Mouse (Mus musculus) liver, embryonic 13.5 days (tissue): ENCODE results near the gene Otud1. TPM values are rescaled to one million over a fixed set of nuclear protein-coding genes. Genes with fewer than 3 reads are reported as not detected.
A peak's percentile ranks its signal among the peaks of the same experiment; 100 is the strongest.

Experiments used
- ATAC-seq: fragments of 200-750 bp; cut with Nextera tagmentation; 2 replicates; pipeline ENCODE4 v1.8.0; 2017; ENCODE audit warnings: low read depth, mild to moderate bottlenecking, moderate number of reproducible peaks, moderate library complexity
- DNase-seq: peaks from one replicate; pipeline ENCODE4 v3.0.0; 2022
- H3K27ac ChIP-seq: fragments of 300-500 bp; sonication (generic); 2 replicates; pipeline ENCODE4 v1.5.1; 2015; ENCODE audit warnings: moderate library complexity, mild to moderate bottlenecking, inconsistent platforms
- H3K27me3 ChIP-seq: fragments of 300-500 bp; sonication (generic); 2 replicates; pipeline ENCODE4 v1.6.1; 2015; ENCODE audit warnings: mild to moderate bottlenecking, inconsistent platforms
- H3K36me3 ChIP-seq: fragments of 300-500 bp; sonication (generic); 2 replicates; pipeline ENCODE4 v1.6.1; 2015; ENCODE audit warnings: mild to moderate bottlenecking, inconsistent platforms
- H3K4me1 ChIP-seq: fragments of 300-500 bp; sonication (generic); replicated peaks from 2 replicates; pipeline ENCODE4 v1.6.1; 2015; ENCODE audit warnings: inconsistent platforms
- H3K4me2 ChIP-seq: fragments of 300-500 bp; sonication (generic); 2 replicates; pipeline ENCODE4 v1.6.1; 2015; ENCODE audit warnings: inconsistent platforms, mild to moderate bottlenecking, moderate library complexity
- H3K4me3 ChIP-seq: fragments of 300-500 bp; sonication (generic); replicated peaks from 2 replicates; pipeline ENCODE4 v1.5.1; 2015; ENCODE audit warnings: mild to moderate bottlenecking, inconsistent platforms
- H3K9ac ChIP-seq: fragments of 300-500 bp; sonication (generic); 2 replicates; pipeline ENCODE4 v1.6.1; 2015; ENCODE audit warnings: mild to moderate bottlenecking, inconsistent platforms
- H3K9me3 ChIP-seq: fragments of 300-500 bp; sonication (generic); replicated peaks from 2 replicates; pipeline ENCODE4 v1.6.1; 2016; ENCODE audit warnings: inconsistent platforms
- WGBS: fragments of 180-500 bp; shearing (Covaris S2); methylation state at CpG from one replicate; pipeline ENCODE4 v1.1.7; 2015; ENCODE audit not compliant: insufficient replicate concordance; 5-methylcytosine and 5-hydroxymethylcytosine counted together
- polyA plus RNA-seq: library from polyadenylated mRNA; unstranded; fragments of >200 nt; fragmentation: Nextera tagmentation; extraction: Ambion mirVana; gene quantifications from 2 replicates; pipeline ENCODE4 v1.2.1, GENCODE M21; 2015

The Otud1 gene
- 0.48 and 0.65 TPM in 2 replicates for polyA plus RNA-seq

DNA sequence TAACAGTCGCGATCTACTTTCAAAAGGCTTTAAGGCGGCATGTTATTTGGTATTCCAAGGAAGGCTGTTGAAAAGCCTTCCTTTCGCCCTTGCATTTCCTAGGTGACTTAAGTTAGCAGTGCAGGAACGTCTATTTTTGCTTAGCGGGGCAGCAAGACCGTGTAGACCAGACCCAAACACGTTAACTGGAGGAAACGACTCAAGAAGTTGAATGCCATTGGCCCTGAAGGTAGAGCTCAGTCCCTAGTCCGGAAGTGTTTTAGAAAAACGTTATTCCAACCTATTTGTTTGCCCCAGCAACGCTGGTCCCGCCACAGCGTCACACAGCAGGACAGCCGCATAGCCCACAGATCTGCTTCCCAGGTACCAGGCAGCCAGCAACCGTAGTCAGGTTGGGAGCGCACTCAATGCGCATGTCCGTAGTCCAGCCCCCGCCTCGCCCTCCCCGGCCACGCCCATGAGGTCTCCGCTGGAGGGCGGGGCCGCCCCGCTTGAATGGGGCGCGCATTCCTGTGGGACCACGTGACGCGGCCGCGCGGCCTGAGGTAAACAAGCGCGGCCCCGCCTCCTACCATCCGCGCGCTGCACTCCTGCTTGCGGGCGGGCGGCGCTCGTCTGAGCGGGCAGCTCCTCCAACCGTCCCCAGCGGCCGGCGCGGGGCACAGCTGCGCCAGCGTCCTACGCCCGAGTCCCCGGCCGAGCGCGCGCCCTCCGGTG, at the start of gene Otud1:
TSS of gene Otud1 (plus strand) at position 595 of the 717 bp plus-strand sequence.
- H3K9me3 ChIP-seq: no peaks in the 10 kb centered on the region
- peak within 1 kb of the TSS; percentile 86 for H3K27ac ChIP-seq
- peak within 1 kb of the TSS; percentile 82 for H3K9ac ChIP-seq
- H3K4me1 ChIP-seq: peaks cover 28% of the 10 kb centered on the region
- DNase-seq: peak; percentile 93
- H3K36me3 ChIP-seq: no peaks in the 10 kb centered on the region
- peak; percentile 95 for ATAC-seq
- WGBS: under 1% methylated on average over 55 of the region's 62 CpGs
- H3K4me2 ChIP-seq: peak within 1 kb of the TSS; percentile 97
- H3K4me3 ChIP-seq: peak within 1 kb of the TSS; percentile 76
- H3K27me3 ChIP-seq: peaks cover 24% of the 10 kb centered on the region

DNA sequence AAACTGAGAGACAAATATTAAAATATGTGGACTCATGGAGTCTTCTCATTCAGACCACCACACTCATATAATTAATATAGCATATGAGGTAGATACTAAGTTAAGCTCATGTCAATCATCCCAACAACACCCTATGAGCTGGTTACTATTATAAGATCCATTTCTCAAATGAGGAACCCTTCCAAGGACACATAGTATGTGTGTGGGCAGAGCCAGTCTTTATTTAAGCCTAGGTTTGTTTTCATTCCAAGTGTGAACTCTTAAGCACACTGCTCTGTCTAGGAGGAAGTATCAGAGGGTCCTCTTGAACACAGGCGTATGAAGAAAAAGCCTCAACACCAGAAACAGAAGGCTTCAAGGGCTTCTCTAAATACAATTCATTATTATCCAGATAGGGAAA, 49.7 kb upstream of the Otud1 start:
- no peak for ATAC-seq
- 56% methylated on average over 1 of the region's 1 CpGs for WGBS
- H3K9me3 ChIP-seq: no peaks in the 10 kb centered on the region

DNA sequence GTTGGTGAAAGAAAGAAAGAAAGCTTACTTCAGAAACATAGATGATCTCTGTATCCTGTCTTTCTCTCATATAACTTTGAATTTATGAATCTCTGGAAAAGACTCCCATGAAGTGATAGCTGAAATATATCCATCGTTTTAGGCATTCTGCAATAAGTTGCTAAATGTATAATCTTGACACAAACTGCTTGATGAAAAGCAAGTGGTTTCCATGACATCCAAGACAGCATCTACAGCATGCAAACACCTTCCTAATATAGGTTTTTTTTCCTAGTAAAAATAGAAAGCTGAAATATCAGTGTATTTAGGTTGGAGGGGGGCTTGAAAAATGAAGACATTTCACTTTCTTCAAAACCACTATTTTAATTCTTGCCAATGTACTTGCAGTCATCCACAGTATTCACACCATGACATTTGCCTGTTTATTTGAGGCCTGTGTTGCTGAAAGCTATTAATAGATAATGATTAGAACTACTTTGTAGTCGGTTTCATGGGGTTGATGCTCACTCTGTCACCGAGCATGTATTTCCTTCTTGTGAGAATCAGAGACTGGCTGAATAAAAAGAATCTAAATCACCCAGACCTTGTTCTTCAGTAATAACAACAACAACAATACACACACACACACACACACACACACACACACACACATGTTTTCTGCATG, 49.0 kb upstream of the Otud1 start:
- H3K27me3 ChIP-seq: no peaks in the 10 kb centered on the region
- H3K4me1 ChIP-seq: no peaks in the 10 kb centered on the region
- H3K9me3 ChIP-seq: no peaks in the 10 kb centered on the region
- no peak for ATAC-seq
- H3K36me3 ChIP-seq: no peaks in the 10 kb centered on the region
- no peak overlapping the region for H3K4me2 ChIP-seq
- no peak overlapping the region for H3K9ac ChIP-seq
- no peak overlapping the region for H3K4me3 ChIP-seq
- no peak for DNase-seq
- no peak overlapping the region for H3K27ac ChIP-seq
- 50% methylated on average over 3 of the region's 3 CpGs for WGBS

More for the DNA sequence above, 49.7 kb upstream of the Otud1 start:
- Histone ChIP-seq H3K27me3 (no peaks in the 10 kb centered on the region), H3K4me3 (no peak overlapping the region), H3K36me3 (no peaks in the 10 kb centered on the region), H3K4me2 (no peak overlapping the region), H3K27ac (no peak overlapping the region), H3K9ac (no peak overlapping the region), H3K4me1 (no peaks in the 10 kb centered on the region)
- DNase-seq: no peak

DNA sequence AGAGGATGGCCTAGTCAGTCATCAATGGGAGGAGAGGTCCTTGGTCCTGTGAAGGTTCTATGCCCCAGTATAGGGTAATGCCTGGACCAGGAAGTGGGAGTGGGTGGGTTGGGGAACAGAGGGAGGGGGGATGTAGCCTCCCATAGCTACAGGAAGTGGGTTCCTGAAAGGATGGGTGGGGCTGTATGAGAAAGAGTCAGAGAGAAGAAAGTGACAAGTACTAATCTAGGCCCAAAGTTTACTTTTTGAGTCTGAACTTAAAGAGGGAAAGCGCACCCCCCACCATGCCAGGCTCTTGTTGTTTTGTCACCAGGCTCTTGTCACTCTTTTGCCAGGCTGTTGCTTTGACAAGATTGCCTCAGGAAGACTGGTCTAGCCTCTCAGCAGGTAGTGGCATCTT, 35.5 kb upstream of the Otud1 start:
- Histone ChIP-seq H3K9me3 (0 out of 2 replicates have a peak, but pooled peaks cover 3% of the 10 kb centered on the region), H3K9ac (no peak overlapping the region)

DNA sequence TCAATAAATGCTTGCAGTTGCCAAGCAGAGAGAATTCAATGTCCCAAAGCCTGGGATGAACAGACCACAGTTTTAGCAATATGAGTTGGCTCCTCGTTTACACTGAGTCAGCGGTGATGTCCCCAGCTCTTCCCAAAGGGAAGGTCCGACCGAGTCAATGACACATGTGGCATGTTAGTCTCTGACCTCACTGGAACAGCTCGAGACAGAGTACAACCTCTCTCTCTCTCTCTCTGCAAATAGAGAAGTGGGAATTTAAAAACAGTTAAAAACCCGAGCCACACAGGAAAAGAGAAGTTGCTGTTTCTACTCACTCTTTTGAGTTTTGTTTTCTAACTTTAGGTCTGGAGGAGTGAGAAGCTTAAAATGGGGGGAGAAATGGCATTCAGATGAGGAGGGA, 30.5 kb upstream of the Otud1 start:
- Histone ChIP-seq H3K27ac (no peak overlapping the region), H3K27me3 (no peaks in the 10 kb centered on the region), H3K4me1 (no peaks in the 10 kb centered on the region), H3K9me3 (0 out of 2 replicates have a peak, but pooled peaks cover 3% of the 10 kb centered on the region), H3K9ac (no peak overlapping the region), H3K4me2 (no peak overlapping the region), H3K4me3 (no peak overlapping the region), H3K36me3 (no peaks in the 10 kb centered on the region)
- WGBS: 16% methylated on average over 6 of the region's 6 CpGs
- DNase-seq (no peak), ATAC-seq (no peak)

More for the DNA sequence above, 35.5 kb upstream of the Otud1 start:
- no peak for DNase-seq
- no peaks in the 10 kb centered on the region for H3K36me3 ChIP-seq
- no peaks in the 10 kb centered on the region for H3K4me1 ChIP-seq
- no peak overlapping the region for H3K27ac ChIP-seq
- H3K4me3 ChIP-seq: no peak overlapping the region
- no peaks in the 10 kb centered on the region for H3K27me3 ChIP-seq
- 83% methylated on average over 1 of the region's 1 CpGs for WGBS
- no peak overlapping the region for H3K4me2 ChIP-seq
- ATAC-seq: no peak

DNA sequence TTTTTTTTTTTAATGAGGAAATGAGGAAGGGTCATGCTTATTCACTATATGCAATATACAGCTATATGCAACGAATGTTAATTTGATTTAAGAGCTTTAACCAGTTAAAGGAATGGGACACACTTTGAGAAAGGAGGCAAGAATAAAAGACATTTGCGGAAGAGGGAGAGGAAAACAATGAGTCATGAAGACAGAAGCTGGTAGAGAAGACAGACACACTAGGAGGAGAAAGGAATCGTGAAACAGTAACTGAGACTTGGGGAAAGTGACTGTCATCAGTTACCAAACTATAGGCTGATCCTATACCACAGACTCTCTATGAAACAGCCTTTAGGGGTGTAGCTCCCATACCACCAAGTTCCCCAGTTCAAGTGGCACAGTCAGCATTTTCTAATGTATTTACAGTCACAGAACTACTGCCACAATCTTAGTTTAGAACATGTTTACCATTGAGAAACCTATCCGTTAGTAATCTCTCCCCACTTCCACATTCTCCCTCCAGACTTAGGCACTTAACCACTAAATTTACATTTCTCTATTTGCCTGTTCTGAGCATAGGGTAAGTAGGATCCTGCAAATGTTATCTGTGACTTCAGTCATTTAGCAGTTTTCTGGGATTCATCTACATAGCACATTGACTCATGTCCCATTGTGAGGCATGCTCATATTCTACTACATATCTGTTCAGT, 29.5 kb upstream of the Otud1 start:
- Histone ChIP-seq H3K36me3 (no peaks in the 10 kb centered on the region), H3K9me3 (0 out of 2 replicates have a peak, but pooled peaks cover 3% of the 10 kb centered on the region), H3K4me1 (no peaks in the 10 kb centered on the region), H3K4me2 (no peak overlapping the region), H3K27me3 (no peaks in the 10 kb centered on the region), H3K9ac (no peak overlapping the region), H3K27ac (no peak overlapping the region), H3K4me3 (no peak overlapping the region)
- DNase-seq: no peak
- peak; percentile 10; the same call in 1 of the 2 replicates for ATAC-seq
- WGBS: 37% methylated on average over 4 of the region's 4 CpGs

DNA sequence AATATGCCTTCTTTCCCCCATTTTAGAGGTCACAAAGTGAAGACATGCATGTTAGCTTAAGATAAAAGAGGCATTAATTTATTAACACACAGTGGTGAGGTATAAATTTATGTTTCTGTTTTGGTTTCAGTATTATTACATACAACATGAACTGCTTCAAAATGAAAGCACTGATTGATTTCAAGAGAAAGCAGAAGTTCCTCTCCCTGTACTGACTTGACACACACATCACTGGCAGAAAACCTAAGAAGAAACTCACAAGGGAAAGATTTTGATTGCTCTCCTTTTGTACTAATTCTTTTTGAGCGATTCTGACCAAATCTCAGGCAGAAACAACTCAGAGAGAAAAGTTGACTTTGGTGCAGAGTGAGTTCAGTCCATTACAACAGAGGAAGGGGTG, 27.0 kb upstream of the Otud1 start:
- no peak overlapping the region for H3K4me3 ChIP-seq
- H3K9ac ChIP-seq: no peak overlapping the region
- H3K27ac ChIP-seq: no peak overlapping the region
- no peaks in the 10 kb centered on the region for H3K4me1 ChIP-seq
- no peak overlapping the region for H3K4me2 ChIP-seq
- ATAC-seq: no peak
- WGBS: 50% methylated on average over 1 of the region's 1 CpGs
- no peaks in the 10 kb centered on the region for H3K36me3 ChIP-seq
- H3K9me3 ChIP-seq: 0 out of 2 replicates have a peak, but pooled peaks cover 3% of the 10 kb centered on the region
- DNase-seq: no peak
- no peaks in the 10 kb centered on the region for H3K27me3 ChIP-seq

DNA sequence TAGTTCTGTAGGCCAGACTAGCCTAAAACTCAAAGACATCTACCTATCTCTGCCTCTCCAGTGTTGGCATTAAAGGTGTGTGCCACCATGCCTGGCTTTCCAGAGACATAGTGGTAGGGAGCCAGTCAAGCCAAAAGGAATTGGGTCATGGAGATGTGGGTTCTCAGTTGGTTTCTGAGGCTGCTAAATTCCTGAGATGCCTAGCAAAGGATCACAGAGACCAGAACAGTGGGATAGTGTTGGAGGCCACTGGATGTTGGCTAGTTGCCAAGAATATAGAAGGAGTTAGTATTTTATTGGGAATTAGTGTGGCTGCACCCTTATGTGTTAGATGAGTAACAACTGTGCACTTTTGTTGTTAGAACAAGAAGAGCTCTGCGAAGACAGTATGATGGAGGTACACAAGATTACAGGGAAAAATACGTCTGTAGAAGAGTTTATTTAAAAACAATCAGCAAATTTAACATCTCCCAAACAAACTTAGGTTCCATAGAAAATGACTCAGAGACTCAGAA, 24.1 kb upstream of the Otud1 start:
- H3K36me3 ChIP-seq: no peaks in the 10 kb centered on the region
- ATAC-seq (no peak), DNase-seq (no peak)
- WGBS: 62% methylated on average over 2 of the region's 2 CpGs
- no peak overlapping the region for H3K4me3 ChIP-seq
- no peak overlapping the region for H3K27ac ChIP-seq
- no peaks in the 10 kb centered on the region for H3K27me3 ChIP-seq
- H3K9ac ChIP-seq: no peak overlapping the region
- no peak overlapping the region for H3K4me2 ChIP-seq
- H3K9me3 ChIP-seq: no peaks in the 10 kb centered on the region
- no peaks in the 10 kb centered on the region for H3K4me1 ChIP-seq

DNA sequence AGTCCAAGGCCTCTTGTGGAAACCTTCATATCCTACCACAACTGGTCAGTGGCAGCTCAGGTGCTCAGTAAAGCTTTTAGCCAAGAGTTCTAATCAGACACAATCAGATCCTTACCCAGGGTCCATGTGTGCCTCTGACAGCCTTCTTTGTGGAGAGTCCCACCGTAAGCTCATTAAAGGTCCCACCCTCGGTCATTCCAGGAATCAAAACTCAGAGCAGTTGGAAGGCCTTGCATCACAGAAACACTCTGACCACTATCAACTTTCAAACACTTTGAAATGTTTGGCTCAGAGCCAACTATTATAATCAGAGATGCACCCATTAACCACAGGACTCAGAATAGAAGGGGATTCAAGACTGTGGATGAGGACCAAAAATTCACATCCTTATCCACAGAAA, 12.4 kb upstream of the Otud1 start:
- H3K4me2 ChIP-seq: no peak overlapping the region
- H3K27me3 ChIP-seq: no peaks in the 10 kb centered on the region
- H3K9ac ChIP-seq: no peak overlapping the region
- H3K27ac ChIP-seq: no peak overlapping the region
- H3K4me1 ChIP-seq: no peaks in the 10 kb centered on the region
- DNase-seq (no peak), ATAC-seq (no peak)
- no peak overlapping the region for H3K4me3 ChIP-seq
- no peaks in the 10 kb centered on the region for H3K9me3 ChIP-seq
- 65% methylated on average over 2 of the region's 2 CpGs for WGBS
- no peaks in the 10 kb centered on the region for H3K36me3 ChIP-seq

DNA sequence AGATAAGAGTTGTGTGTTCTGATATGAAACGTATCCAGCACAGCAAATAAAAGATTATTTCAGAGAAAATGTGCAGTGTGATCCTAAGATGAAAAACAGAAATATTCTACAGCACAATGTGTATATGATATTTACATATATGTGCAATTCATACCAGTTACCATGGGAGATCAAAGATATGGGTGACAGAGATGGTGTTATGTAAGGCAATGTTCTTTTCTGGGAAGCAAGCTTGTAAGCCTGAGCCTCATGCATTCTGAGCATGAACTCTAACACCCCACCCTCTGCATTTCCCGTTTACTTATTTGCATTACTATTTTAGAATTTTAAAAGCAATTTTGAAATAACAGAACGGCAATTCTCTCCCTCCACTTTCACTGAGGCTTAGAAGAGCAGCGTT, 11.4 kb upstream of the Otud1 start:
- Histone ChIP-seq H3K4me2 (no peak overlapping the region), H3K36me3 (no peaks in the 10 kb centered on the region), H3K9me3 (no peaks in the 10 kb centered on the region), H3K4me1 (no peaks in the 10 kb centered on the region), H3K4me3 (no peak overlapping the region), H3K27me3 (no peaks in the 10 kb centered on the region), H3K27ac (no peak overlapping the region), H3K9ac (no peak overlapping the region)
- WGBS: 47% methylated on average over 4 of the region's 4 CpGs
- DNase-seq (no peak), ATAC-seq (no peak)

DNA sequence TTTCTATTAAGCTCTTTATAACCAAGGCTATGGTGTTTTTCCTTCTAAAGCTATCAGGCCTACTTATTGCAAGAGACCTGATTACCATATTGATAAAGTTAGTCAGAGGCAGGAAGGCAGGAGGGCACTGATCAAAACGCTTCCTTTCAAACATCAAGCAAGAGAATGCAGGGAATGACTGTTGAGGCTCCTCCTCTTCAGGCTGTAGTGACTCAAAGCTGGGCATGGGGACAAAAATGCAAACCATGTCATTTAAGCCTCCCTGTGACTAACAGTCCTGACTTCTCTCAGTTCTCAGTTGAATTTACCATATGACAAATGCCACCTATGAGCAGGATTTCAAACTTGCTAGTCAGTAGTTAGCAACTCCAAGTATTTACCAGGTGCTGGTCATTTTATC, 10.6 kb upstream of the Otud1 start:
- DNase-seq (no peak), ATAC-seq (no peak)
- 27% methylated on average over 1 of the region's 1 CpGs for WGBS

More for the DNA sequence above, 10.6 kb upstream of the Otud1 start:
- no peak overlapping the region for H3K9ac ChIP-seq
- H3K36me3 ChIP-seq: no peaks in the 10 kb centered on the region
- H3K27me3 ChIP-seq: peaks cover 3% of the 10 kb centered on the region; the same call in 1 of the 2 replicates
- H3K27ac ChIP-seq: no peak overlapping the region
- no peaks in the 10 kb centered on the region for H3K9me3 ChIP-seq
- no peak overlapping the region for H3K4me3 ChIP-seq
- H3K4me1 ChIP-seq: no peaks in the 10 kb centered on the region
- no peak overlapping the region for H3K4me2 ChIP-seq
